Mouse (Mus musculus) frontal cortex, adult (tissue): ENCODE results near the gene Vps13c.

ENCODE experiments used
- ATAC-seq: cut with Nextera tagmentation; 2 replicates; pipeline ENCODE4 v1.9.2; 2017; ENCODE audit warnings: mild to moderate bottlenecking, moderate library complexity, mixed read lengths; ENCODE audit not compliant: low TSS enrichment

Gene Vps13c

GRCm38 (mm10) chr9:67831359-67832045 is 8.7 kb upstream of the Vps13c start:
- peak; percentile 67 for ATAC-seq

- no peak for ATAC-seq
Observed at GRCm38 (mm10) chr9:67832046-67832605, 8.1 kb upstream of the Vps13c start, which contains the start of gene C2cd4a. TSS of gene C2cd4a (minus strand) at chr9:67832330.

GRCm38 (mm10) chr9:67834535-67834934 is 5.7 kb upstream of the Vps13c start:
- ATAC-seq, result no peak

GRCm38 (mm10) chr9:67837311-67837710 is 2.9 kb upstream of the Vps13c start:
- no peak for ATAC-seq

- ATAC-seq, result no peak
Observed at GRCm38 (mm10) chr9:67842797-67843196, 2.6 kb downstream of the Vps13c start.

- no peak for ATAC-seq
Observed at GRCm38 (mm10) chr9:67845012-67845411, 4.8 kb downstream of the Vps13c start.

- no peak; the same call in 1 of the 2 replicates for ATAC-seq
Observed at GRCm38 (mm10) chr9:67845648-67846047, 5.5 kb downstream of the Vps13c start.

GRCm38 (mm10) chr9:67846089-67846488 is 5.9 kb downstream of the Vps13c start:
- no peak for ATAC-seq

- ATAC-seq, result no peak
Observed at GRCm38 (mm10) chr9:67847606-67848005, 7.4 kb downstream of the Vps13c start.

GRCm38 (mm10) chr9:67849397-67849796 is 9.2 kb downstream of the Vps13c start:
- no peak for ATAC-seq

GRCm38 (mm10) chr9:67849846-67850245 is 9.7 kb downstream of the Vps13c start:
- ATAC-seq, result no peak

- no peak for ATAC-seq
Observed at GRCm38 (mm10) chr9:67851150-67851549, 11.0 kb downstream of the Vps13c start.

GRCm38 (mm10) chr9:67860273-67860672 is 20.1 kb downstream of the Vps13c start:
- no peak for ATAC-seq

- ATAC-seq, result no peak
Observed at GRCm38 (mm10) chr9:67863332-67863731, 23.1 kb downstream of the Vps13c start.

GRCm38 (mm10) chr9:67864011-67864410 is 23.8 kb downstream of the Vps13c start:
- ATAC-seq, result no peak

- ATAC-seq, result no peak
Observed at GRCm38 (mm10) chr9:67865411-67865810, 25.2 kb downstream of the Vps13c start.

- no peak for ATAC-seq
Observed at GRCm38 (mm10) chr9:67867411-67867810, 27.2 kb downstream of the Vps13c start.

- peak; percentile 96 for ATAC-seq
Observed at GRCm38 (mm10) chr9:67869691-67870450, 29.7 kb downstream of the Vps13c start.

GRCm38 (mm10) chr9:67874522-67875222 is 34.5 kb downstream of the Vps13c start:
- ATAC-seq, result no peak

GRCm38 (mm10) chr9:67875337-67875736 is 35.1 kb downstream of the Vps13c start:
- peak; percentile 41; the same call in 1 of the 2 replicates for ATAC-seq

- no peak for ATAC-seq
Observed at GRCm38 (mm10) chr9:67877081-67877718, 37.0 kb downstream of the Vps13c start.
